Mouse (Mus musculus): ENCODE measurements around the gene Olfr1348. TPM values are rescaled to one million over a fixed set of nuclear protein-coding genes. Genes with fewer than 3 reads are reported as not detected.

Gene Olfr1348
- not detected in 2 replicates for polyA plus RNA-seq (2015; fragmentation: Nextera tagmentation; extraction: Ambion mirVana)

DNA sequence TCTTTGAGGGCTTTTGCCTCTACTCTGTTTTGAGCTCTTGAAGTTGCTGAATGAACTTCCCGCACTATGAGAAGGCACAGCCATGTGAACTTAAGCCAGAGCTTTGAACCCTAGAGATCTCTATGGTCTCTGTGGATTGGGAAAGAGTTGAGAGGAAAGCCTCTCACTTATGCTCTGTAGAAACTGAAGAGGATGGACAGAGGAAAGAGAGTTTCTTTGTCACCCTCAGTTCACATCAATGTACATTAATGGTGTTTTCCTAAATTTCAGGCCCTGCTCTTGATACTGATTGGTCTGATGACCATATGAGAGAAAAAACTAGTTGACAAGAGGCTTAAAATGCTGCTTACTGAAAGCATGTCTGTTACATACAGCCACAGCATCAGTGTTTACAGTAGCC, at the start of gene Olfr1348:
Olfr1348 (minus strand) TSS at position 101 of the 400 bp plus-strand sequence.

DNA sequence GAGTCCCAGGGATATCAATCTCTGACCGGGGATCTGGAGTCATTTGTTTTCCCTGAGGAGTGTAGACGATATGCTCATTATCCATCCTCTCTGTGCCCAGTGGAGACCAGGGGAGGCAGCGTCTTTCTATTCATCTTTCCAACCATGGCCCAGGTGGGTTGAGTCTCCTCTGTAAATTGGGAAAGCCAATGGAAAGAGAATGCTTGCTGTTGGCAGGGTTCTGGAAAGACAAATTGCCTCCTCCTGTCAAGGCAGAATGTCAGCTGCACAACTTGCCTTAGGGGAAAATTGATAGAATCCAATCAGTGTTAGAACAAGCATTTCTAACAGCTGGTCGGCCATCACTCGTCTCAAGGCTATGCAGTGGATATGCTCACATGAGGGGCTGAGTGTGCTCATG, 14.3 kb upstream of the Olfr1348 start, which contains the start of gene Olfr1349:
Olfr1349 (minus strand) TSS at position 101 of the 400 bp plus-strand sequence.

DNA sequence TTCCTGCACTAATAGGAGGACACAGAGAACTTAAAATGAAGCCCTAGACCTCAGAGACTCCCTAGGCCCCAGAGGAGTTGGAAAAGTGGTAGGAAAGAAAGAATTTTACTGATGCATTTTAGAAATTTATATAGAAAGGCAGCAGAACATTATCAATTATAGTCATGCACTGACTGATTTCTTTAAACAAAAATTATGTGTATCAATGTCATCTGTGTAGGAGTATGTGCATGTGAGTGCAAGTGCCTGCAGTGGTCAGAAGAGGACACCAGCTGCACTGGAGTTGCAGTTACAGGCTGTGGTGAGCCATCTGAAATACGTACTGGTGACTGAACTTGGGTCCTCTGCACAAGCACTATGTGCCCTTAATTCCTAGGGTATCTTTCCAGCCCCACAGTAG, 8.9 kb downstream of the Olfr1348 start, which contains the start of gene Olfr1347:
Olfr1347 (minus strand) TSS at position 101 of the 400 bp plus-strand sequence.

DNA sequence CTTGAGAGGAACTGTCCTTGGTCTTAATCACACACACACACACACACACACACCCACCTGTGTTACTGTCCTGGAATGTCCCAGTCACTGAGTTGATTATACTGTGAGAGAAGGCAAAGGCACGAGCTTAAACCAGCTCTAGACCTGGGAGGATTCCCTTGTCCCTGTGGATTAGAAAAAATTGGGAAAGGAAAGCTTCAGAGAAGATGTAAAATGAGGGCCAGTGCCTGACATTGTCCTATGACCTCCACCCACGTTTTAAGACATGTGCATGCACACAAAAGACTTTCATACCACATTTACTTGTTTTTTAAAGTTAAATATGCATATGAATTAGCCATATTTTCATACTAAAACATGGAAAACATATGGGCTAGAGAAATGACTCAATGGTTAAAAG, 21.7 kb downstream of the Olfr1348 start, which contains the start of gene Olfr5:
Olfr5 (minus strand) TSS at position 101 of the 400 bp plus-strand sequence.

DNA sequence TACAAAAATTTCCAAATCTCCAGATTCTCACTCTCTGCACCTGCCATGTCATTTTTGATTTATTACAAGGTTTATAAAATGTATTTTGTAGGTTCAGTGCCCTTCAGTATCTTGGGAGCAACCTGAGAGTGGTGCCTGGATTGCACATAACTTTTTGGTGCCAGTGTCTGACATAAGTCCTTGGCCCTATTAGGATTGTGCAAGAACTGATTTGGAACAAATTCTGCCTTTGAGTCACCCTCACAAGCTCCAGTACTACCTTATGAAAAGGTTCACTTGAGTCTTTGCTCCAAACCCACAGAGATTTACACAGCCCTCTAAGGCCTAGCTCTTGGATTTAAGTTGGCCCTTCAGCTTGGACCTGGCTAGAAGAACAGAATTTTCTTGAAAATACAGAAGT, 41.6 kb downstream of the Olfr1348 start, which contains the start of gene Olfr1346:
Olfr1346 (plus strand) TSS at position 151 of the 400 bp plus-strand sequence.

DNA sequence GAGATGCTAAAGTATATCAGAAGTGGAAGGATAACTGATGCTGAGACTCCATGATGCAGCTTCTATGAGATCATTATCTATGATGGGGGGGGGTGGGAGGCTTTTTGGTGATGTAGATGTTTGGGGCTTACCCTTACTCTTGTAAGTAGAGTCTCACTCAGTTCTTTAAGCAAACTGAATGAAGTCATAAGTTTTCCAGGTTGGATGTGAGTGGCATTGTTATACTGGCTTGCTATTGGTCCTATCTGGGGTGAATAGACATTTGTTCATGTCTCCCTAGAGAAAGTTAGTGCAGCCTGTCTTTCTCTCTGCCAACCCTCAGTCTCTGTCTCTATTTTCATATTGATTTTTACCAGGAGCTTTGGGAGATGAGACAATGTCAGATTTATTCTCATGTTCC, 52.7 kb downstream of the Olfr1348 start, which contains the start of gene Olfr1336:
Olfr1336 (plus strand) TSS at position 301 of the 400 bp plus-strand sequence.

Other genes with a start within 250 kb of the Olfr1348 start
- 7.5 and 11.8 TPM in 2 replicates for gene Zfp667, start 222.2 kb downstream of the Olfr1348 start, polyA plus RNA-seq (2015; fragmentation: Nextera tagmentation; extraction: Ambion mirVana)
- 1.4 and 2.3 TPM in 2 replicates for gene Zfp583, start 177.5 kb downstream of the Olfr1348 start, polyA plus RNA-seq (2015; fragmentation: Nextera tagmentation; extraction: Ambion mirVana)
- 0.18 and 0.34 TPM in 2 replicates for gene Gm3854, start 165.0 kb downstream of the Olfr1348 start, polyA plus RNA-seq (2015; fragmentation: Nextera tagmentation; extraction: Ambion mirVana)
- gene Zfp78, start 145.5 kb downstream of the Olfr1348 start, polyA plus RNA-seq (2015; fragmentation: Nextera tagmentation; extraction: Ambion mirVana), result 0.63 and 1.4 TPM in 2 replicates
- gene Zfp28, start 125.5 kb downstream of the Olfr1348 start, polyA plus RNA-seq (2015; fragmentation: Nextera tagmentation; extraction: Ambion mirVana), result 6.1 and 6.8 TPM in 2 replicates
- gene Smim17, start 110.0 kb downstream of the Olfr1348 start, polyA plus RNA-seq (2015; fragmentation: Nextera tagmentation; extraction: Ambion mirVana), result not detected in 2 replicates
- not detected in 2 replicates for gene Gm20715, start 98.5 kb downstream of the Olfr1348 start, polyA plus RNA-seq (2015; fragmentation: Nextera tagmentation; extraction: Ambion mirVana)
- not detected in 2 replicates for gene Olfr1344, start 70.1 kb downstream of the Olfr1348 start, polyA plus RNA-seq (2015; fragmentation: Nextera tagmentation; extraction: Ambion mirVana)
- not detected in 2 replicates for gene Olfr1336, start 52.6 kb downstream of the Olfr1348 start, polyA plus RNA-seq (2015; fragmentation: Nextera tagmentation; extraction: Ambion mirVana)
- not detected in 2 replicates for gene Olfr1346, start 41.6 kb downstream of the Olfr1348 start, polyA plus RNA-seq (2015; fragmentation: Nextera tagmentation; extraction: Ambion mirVana)
- not detected in 2 replicates for gene Olfr5, start 21.8 kb downstream of the Olfr1348 start, polyA plus RNA-seq (2015; fragmentation: Nextera tagmentation; extraction: Ambion mirVana)
- gene Olfr1347, start 9.0 kb downstream of the Olfr1348 start, polyA plus RNA-seq (2015; fragmentation: Nextera tagmentation; extraction: Ambion mirVana), result not detected in 2 replicates
- gene Olfr1349, start 14.2 kb upstream of the Olfr1348 start, polyA plus RNA-seq (2015; fragmentation: Nextera tagmentation; extraction: Ambion mirVana), result not detected in 2 replicates
- gene Olfr1350, start 56.1 kb upstream of the Olfr1348 start, polyA plus RNA-seq (2015; fragmentation: Nextera tagmentation; extraction: Ambion mirVana), result not detected in 2 replicates
- gene Zim1, start 187.7 kb upstream of the Olfr1348 start, polyA plus RNA-seq (2015; fragmentation: Nextera tagmentation; extraction: Ambion mirVana), result 27.3 and 34.9 TPM in 2 replicates
- 182 and 198 TPM in 2 replicates for gene Peg3, start 221.7 kb upstream of the Olfr1348 start, polyA plus RNA-seq (2015; fragmentation: Nextera tagmentation; extraction: Ambion mirVana)
- gene Usp29, start 221.8 kb upstream of the Olfr1348 start, polyA plus RNA-seq (2015; fragmentation: Nextera tagmentation; extraction: Ambion mirVana), result 15.9 and 18.9 TPM in 2 replicates

Measured in skeletal muscle tissue, postnatal 0 days (tissue).